Mouse (Mus musculus) thymus, postnatal 10 days (tissue): ENCODE measurements around the gene Lipe.

Experiments used
- DNase-seq, 2 experiments: peaks; one replicate each; pipeline ENCODE4 v3.0.0; 2021; ENCODE audit warnings: low spot score in 2 of 2

The Lipe gene

DNA sequence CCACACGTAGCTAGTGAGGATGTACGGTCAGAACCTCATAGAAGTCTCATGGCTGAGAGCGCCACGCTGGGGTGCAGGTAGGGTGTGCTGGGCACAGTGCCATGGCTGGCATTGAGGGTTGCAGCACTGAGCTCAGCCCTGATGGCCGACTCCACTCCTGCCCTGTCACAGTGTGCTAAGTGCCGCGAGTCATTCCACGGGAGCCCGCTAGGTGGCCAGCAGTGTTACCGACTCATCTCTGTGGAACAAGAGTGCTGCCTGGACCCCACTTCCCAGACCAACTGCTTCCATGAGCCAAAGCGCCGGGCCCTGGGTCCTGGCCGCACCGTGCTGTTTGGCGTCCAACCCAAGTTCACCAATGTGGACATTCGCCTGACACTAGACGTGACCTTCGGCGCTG, 35.4 kb downstream of the Lipe start:
- no peak for DNase-seq

DNA sequence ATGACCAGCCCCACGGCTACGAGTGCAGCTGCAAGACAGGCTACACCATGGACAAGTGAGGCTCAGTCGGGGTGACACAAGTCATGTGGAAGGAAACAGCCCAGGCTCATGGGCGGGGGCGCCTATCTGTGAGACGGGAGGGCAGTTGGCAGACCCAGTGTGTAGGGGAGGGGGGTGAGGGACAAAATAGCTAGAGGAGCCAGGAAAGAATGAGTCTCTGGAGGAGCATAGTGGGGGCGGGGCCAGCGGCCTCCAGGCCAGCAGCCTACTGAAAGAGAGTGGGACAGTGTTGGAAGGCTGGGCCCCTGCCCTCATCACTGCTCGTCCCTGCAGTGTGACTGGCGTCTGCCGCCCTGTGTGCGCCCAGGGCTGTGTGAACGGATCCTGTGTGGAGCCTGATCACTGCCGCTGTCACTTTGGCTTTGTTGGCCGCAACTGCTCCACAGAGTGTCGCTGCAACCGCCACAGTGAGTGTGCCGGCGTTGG, 39.7 kb downstream of the Lipe start:
- no peak for DNase-seq

DNA sequence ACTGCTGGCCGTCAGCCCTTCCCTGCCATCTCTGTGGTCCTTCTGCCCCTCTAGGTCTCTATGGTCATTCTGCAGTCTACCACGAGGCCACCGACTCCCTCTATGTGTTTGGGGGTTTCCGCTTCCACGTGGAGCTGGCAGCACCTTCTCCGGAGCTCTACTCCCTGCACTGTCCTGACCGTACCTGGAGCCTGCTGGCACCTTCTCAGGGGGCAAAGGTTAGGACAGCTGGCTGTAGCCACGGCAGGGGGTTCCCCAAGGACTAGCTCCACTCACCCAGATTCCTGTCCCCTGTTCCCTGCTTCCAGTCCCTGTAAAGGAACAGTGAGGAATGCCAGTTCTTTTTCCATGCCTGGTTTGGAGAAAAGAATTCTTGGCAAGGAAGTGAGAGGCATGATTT, 49.6 kb downstream of the Lipe start:
- DNase-seq, result no peak

DNA sequence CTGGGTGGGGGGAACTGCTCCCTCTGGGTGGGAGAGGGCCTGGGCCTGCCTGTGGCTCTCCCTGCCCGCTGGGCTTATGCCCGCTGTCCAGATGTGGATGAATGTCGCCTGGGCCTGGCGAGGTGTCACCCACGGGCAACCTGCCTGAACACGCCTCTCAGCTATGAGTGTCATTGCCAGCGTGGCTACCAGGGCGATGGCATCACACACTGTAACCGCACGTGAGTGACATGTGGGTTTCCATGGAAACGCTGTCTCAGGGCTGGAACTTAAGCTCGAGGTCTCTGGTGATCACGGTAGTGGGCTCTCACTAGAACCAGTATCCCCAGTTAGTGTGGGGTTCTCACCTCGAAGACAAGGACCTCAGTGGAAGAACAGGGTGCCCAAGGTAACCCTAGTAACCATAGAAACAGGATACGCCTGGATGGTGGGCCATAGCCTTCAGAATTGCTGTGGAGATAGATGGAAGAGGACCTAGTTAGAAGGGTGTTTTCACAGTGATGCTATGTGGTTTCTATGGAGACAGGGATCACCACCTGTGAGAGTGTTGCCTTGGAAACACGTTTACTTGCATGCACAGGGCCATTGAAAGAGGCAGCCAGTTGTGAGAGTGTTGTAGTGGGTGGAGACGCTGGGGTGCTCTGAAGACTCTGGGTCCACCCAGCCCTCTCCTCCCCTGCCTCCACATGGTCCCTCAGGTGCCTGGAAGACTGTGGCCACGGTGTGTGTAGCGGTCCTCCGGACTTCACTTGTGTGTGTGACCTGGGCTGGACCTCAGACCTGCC, 57.3 kb downstream of the Lipe start:
- no peak for DNase-seq

DNA sequence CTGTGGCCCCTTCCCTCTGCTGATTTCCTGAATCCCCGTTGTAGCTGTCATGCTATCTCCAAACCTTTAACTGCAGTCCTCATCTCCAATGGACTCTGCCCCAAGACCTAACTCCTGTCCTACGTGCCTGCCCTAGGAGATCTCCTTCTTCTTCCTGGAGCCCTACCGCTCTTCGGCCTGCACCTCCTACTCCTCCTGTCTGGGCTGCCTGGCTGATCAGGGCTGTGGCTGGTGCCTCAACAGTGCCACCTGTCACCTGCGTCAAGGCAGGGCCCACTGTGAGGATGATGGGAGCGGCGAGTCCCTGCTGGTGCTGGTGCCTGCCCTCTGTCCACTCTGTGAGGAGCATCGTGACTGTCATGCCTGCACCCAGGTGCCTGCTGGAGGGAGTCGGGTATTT, 59.2 kb downstream of the Lipe start:
- DNase-seq, result no peak

DNA sequence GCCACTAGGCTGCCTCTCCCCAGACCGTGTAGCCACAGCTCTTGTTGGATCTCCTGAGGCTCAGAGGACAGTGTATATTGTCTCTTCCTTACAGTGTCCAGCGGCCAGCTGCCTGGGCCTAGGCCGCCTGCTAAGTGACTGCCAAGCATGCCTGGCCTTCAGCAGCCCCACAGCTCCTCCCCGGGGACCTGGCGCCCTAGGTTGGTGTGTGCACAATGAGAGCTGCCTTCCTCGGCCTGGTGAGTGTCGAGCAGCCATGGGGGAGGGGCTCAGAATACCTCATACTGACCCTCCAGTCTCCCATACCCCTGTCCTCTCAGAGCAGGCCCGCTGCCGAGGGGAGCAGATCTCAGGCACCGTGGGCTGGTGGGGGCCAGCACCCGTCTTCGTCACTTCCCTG, 64.0 kb downstream of the Lipe start:
- DNase-seq, result no peak

DNA sequence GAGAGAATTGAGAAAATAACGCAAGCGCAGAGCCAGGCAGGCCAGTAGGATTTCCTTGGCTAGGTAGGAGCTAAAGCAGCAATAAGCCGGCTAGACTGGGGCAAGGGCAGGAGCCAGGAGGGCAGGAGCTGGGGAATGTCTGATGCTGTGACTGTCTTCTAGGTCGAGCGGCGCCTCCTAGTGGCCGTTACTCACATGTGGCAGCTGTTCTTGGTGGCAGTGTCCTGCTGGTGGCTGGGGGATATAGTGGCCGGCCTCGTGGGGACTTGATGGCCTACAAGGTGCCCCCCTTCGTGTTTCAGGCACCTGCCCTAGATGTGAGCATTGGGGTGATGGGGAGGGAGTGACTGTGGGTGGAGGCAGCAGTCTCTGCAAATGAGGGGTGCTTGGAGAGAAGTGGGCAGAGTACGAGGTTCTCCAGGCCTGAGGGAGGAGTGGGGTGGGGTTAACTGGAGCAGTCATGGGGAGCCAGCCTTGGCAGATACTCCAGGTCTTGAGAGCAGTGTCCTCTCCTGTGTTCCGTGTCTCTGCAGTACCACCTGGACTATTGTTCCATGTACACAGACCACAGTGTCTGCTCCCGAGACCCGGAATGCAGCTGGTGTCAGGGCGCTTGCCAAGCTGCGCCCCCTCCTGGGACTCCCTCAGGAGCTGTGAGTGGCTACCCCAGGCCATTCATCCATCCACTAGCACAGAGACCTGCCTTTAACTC, 64.8 kb downstream of the Lipe start:
- DNase-seq, result peak; percentile 31 to 77
